Mouse (Mus musculus): ENCODE data around the gene Azin2.
A peak's percentile ranks its signal among the peaks of the same experiment; 100 is the strongest.

The Azin2 gene

DNA sequence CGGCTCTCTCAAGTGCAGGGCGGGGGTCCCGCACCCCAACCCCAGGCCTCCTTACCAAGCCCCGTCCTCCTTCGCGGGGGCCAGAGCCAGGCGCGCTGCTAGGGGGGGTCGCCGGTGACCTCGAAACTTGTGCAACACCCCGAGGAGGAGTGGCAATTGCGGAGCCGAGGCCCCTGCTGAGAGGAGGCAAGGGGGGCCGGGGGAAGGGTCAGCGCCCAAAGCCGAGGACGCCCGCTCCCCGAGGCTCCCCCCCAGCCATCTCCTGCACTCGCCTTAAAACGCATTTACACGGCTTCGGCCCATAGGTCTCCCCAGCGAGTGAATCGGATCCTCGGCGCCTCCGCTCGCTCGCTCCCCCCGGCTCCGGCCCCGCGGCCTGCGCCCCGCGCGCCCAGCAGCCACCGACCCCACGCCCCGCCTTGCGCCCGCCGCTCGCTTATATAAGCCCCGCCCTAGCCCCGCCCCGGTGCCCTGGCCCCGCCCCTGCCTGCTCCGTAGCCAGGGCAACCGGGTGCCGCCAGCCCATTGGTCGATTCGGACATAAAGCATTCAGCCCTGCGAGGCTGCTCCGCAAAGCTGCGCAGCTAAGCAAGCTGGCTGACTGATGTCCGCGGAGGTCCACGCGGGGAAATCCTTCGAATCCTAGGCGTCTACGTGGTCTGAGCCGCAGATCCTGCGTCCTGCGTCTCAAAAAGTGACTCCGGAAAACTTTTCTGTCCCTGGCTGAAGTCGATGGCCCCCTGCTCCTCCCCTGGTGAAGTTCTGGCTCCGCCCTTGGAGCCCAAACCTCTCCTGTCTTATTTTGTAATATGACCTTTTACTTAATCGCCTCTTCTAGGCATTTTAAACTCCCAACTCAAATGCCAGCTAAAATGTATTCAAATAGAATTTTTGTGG, at the start of gene Azin2:
TSS of gene Azin2 (minus strand) at position 414 of the 897 bp plus-strand sequence.
- DNase-seq (ENCODE audit: low spot score): peak; percentile 96

DNA sequence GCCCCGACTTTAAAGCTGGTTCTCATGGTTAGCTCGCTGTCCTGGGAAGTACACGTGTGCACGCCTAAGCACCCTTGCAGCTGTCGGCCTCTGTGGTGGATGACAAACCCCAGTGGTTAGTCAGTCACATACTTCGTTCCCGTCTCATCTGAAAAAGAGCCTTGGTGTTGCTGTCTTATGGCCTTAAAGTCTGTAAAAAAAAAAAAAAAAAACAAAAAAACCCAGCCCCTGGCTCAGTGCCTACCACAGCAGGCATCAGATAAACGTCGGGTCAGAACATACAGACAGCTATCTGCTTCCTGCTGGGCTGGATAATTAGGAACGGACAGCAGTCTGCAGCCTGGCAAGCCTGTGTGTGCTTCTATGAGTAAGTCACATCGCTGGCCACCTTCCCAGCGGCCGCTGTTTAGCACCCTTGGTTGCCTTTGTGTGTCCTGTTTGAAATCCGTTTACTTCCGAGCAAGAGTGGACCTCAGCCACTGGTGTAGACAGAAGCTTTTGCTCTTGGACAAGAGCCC, 49.4 kb upstream of the Azin2 start:
- DNase-seq (ENCODE audit: low spot score): no peak

DNA sequence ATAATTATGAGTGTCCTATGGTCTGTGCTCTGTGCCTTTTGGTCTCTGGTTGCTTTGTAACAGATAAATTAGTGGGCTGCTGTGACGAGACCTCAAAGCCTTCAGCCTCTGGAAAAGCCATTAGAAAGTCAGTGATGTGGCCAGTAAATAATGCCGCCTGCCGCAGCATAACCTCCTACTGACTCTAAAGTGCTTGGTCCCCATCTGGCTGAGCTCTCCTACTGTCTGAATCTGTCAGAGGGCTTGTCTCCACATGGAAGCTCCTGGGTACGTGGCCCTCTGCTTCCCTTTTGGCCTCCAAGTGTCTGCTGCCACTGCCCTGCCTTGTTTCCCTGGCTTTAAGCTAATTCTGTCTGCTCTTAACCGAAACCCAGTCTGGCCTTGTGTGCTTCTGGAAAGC, 47.3 kb upstream of the Azin2 start:
- DNase-seq (ENCODE audit: low spot score): no peak

DNA sequence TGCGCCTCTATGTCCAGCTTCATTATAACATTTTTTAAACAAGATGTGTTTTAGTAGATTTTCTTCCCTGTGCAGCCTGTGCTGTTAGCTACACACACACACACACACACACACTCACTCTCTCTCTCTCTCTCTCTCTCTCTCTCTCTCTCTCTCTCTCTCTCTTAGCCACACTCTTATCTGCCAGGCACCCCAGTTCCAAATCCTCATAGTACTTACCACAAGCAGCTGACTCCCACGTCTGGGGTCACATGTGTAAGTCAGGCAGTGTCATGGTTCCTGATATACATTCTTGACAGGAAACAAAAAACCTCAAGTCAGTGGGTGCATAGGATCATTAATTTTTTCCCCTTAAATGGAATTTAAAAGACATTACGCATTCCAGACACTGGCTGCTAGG, 46.4 kb upstream of the Azin2 start:
- no peak for DNase-seq (ENCODE audit: low spot score)

DNA sequence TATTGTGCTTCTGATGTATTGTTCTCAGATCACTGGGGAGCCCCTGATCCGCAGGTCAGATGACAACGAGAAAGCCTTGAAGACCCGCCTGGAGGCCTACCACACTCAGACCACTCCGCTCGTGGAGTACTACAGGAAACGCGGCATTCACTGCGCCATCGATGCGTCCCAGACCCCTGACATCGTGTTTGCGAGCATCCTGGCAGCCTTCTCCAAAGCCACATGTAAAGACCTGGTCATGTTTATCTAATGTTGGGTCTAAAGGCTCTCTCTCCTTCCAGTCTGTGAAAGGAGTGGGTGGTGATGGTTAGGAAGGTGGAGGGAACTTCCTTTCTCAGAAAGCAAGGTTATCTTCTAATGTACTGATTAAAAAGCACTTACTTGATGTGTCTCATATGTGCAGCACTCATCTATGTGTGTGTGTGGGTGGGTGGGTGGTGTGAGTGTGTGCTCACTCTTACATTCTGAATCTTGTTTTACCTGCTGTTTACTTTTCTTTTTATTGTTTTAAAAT, 45.8 kb upstream of the Azin2 start:
- DNase-seq (ENCODE audit: low spot score): no peak

DNA sequence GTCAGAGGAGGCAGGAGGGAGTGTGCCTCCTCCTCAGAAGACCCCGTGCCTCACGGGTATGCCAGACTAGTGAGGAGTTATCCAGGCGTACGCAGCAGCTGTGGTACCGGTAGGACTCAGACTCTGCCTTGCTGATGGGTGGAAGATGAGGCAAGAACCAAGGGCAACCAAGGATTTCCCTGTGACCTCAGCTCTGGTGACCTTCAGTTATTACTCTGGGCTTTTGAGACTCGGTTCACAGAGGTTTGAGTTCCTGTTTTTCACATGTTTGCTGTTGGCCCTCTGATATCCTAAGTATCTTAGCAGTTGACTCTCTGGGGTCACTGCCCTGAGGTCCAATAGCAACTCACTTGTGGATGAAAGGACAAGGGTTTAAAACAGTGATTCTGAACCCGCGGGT, 41.5 kb upstream of the Azin2 start:
- DNase-seq (ENCODE audit: low spot score): no peak

DNA sequence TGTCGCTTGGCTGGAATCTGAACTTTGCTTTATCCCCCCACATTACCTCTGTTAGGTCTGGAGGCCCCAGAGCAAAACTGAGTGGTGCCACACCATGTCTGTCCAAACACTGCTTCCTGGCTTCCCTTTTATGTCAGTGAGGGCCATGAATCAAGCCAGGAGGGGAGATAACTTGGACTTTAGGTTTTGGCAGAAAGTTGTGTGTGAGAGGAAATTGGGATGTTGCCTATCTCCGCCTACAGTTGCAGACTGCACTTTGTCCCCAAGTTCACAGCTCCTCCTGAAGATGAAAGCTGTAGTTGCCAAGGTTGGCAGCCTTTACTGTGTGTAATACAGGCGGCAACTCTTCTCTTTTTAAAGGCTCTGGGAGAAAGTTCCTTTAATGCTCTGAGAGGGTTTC, 38.5 kb upstream of the Azin2 start:
- DNase-seq (ENCODE audit: low spot score): no peak

DNA sequence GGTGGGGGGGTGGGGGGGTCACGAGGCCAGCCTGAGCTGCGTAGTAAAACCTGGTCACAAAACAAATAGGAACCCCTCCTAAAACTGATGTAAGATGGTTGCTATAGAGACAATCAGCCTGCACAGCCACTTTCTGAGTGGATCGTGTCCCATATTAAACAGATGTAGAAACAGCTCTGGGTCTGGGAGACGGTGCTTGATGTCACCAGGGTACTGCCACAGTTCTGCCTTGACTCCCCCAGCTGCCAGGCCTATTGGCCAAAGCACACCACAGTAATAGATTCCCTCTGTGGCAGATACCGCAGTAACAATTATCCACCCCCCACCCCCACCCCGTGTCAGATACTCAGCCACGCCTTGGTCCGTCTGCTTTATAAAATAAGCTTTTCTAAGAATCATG, 36.2 kb upstream of the Azin2 start:
- DNase-seq (ENCODE audit: low spot score): no peak

DNA sequence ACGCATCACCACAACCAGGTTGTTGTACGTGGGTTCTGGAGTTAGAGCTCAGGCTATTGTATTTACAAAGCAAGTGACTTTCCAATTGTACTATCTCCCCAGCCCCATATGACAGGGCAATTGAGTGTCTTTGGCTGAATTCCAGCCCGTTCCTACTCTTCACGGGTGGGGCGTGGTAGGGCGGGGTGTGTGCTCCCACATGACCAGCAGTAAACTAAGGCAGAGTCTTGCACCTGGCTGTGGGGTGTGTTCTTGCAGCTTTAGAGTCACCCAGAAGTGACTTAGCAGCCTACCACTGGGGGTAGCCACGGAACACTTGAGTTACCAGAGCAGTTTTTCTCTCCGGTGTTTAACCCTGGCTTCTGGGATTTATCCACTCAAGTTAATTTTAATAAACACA, 35.0 kb upstream of the Azin2 start:
- no peak for DNase-seq (ENCODE audit: low spot score)

DNA sequence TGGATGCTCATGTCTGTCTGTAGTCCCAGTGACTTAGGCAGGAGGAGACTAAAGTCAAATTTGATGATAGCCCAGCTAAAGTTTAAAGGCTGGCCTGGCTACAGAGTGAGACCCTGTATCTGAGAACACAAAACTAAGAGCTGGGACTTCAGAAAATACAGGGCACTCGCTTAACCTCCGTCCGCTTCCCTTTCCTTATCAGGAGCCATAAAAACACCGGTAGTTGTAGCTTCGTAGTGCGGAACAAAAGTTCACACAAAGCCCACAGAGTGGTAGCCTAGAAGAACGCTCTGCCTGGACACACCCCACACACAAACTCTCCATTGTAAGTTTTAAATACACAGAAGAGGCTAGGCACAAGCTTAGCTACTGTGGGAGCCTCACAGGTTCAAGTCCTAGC, 33.0 kb upstream of the Azin2 start:
- DNase-seq (ENCODE audit: low spot score): no peak

DNA sequence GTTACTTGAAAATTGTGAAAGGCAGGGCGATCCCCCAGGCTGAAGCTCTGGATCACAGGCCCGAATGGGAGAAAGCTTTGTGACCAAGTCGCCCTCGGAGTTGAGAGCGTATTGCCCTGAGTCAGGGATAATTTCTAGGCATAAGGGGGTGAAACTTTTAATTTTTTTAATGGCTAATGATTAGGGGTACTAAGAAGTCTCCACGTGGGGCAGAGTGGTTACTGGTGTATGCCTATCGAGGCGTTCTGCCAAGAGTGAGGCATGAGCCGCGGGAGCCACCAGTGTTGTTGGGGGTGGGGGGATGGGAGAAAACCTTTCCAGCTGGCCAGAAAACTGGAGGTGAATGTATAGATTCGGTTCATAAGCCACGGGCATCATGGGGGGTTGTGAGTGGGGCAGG, 31.4 kb upstream of the Azin2 start:
- DNase-seq (ENCODE audit: low spot score): peak; percentile 44

DNA sequence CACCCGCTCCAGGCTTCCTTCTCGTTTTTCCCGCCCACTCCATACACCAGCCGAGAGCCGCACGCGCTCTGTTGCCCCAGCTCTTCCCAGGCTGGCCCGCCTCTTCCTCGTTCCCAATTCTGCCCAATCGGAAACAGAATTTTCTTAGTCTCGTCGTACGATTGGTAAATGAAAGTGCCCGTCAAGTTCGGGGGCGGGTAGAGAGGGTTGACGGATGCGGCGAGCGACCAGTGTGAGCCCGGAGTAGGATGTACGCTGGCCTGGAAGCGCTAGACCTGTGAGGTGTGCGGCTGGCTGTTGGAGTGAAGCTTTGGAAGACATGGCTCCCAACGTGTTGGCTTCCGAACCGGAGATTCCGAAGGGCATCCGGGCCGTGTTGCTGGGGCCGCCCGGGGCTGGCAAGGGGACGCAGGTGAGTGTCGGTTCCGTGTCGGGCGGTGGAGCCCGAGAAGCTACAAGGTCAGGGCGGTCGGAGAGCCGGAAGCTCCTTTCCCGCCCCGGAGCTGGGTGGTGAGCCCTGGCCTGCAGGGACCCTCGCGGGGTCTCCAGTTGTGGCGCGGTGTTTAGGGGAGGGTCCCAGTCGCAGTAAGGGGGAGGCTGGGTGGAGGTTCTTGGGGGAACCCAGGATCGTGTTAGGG, 30.9 kb upstream of the Azin2 start:
- DNase-seq (ENCODE audit: low spot score): peak; percentile 98

DNA sequence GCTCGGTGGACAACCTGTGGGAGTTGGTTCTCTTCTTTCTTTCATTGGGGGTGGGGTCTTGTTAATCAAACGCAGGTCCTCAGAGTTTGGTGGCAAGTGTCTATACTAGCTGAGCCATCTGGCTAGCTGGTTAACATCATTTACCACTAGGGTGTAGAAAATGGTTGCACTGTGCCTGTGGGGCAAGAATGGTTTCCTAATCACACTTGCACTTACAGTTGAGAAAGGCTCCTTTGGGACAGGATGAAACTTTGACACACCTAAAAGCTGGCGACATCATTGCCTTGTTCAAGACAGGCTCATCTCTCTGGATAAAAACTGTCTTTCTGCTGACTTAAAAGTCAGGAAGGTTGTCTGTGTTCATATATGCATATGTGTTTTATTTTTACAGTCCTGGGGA, 29.9 kb upstream of the Azin2 start:
- DNase-seq (ENCODE audit: low spot score): no peak

DNA sequence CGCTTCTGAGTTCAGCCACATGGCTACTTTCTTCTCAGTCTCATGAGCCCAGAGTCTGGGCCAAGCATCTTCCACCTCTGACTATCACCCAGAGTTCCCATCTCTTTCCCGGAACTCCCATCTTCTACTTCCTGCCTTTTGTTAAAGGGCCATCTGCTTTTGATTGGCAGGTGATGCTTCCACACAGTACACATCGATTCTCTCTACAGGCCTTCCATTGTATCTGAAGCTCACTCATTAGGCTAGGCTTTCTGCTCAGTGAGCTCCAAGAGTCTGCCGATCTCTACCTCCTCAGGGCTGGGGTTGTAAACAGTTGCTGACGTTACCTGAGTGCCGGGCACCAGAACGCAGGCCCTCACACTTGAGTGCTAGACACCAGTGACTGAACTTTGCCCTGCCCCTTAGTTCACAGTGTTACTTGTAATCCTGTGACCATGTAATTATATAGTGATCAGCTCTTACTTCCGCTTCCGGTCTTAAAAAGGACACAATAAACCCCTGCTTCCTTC, 29.3 kb upstream of the Azin2 start, which contains the start of gene Ak2:
TSS of gene Ak2 (plus strand) at position 459 of the 509 bp plus-strand sequence.
- DNase-seq (ENCODE audit: low spot score): no peak

DNA sequence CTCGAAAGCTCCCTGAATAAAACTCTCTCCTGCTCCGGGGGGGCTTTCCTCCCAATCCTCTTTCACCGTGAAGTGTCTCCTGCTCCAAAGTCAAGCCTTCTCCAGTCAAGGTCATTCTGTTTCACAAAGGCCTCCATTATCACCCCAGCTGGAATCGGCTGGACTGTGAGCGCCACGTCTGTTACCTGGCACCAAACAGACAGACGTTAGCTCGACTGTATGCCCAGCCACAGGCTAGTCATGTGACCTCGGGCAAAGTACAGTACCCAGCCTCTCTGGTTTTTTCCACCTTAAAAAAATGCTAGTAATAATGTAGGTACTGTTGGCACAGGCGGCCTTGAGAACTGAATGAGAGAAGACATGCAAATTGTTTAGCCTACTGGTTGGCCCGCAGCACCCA, 27.4 kb upstream of the Azin2 start:
- no peak for DNase-seq (ENCODE audit: low spot score)

DNA sequence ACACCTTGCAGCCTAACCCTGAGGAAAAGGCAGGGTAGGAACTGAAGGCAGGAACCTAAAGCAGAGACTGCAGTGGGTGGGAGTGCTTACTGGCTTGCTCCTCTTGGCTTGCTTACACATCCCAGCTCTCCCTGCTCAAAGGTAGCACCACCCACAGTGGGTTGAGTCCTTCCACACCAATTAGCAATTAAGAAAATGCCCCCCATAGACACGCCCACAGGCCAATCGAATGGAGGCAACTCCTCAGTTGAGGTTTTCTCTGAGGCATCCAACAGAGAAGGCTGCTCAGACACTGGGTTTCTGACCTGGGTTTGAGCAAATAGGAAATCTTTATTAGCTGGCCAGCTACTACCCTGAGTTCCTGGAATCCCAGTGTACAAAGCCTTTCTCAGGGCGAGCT, 26.7 kb upstream of the Azin2 start:
- no peak for DNase-seq (ENCODE audit: low spot score)

DNA sequence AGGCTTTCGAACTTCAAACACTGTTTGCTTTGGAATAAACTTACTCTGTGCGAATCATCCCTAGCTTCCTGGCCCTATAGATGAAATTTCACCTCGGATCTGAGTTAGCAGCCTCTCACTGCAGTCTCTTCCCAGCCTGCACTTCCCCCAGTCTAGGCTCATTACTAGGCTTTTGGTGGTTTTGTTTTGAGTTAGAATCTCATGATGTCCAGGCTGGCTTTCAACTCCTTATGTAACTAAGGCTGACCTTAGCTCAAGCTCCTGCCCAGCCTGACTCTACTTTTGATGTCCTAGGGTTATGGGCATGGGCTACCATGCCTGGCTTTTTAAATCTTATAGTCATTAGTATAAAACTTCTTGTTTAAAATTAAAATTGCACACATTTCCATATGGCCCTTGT, 22.4 kb upstream of the Azin2 start:
- DNase-seq (ENCODE audit: low spot score): no peak

DNA sequence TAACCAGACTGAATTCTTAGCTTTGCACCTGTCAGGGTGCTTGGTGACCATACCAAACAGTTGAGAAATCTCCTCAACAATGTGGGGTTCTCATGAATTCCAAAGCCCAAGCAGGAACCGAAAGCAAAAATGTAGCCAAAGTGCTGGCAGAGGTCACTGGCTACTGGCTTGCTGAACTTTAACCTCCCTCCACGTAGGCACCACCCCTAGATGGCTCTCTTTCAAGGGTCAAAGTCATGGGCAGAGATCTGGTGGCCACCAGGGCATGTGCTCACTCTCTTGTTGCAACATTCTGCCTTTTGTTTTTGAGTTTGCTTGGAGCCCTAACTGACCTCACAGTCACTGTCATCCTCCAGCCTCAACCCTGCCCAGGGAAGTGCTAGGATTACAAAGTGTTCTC, 21.4 kb upstream of the Azin2 start:
- DNase-seq (ENCODE audit: low spot score): no peak

DNA sequence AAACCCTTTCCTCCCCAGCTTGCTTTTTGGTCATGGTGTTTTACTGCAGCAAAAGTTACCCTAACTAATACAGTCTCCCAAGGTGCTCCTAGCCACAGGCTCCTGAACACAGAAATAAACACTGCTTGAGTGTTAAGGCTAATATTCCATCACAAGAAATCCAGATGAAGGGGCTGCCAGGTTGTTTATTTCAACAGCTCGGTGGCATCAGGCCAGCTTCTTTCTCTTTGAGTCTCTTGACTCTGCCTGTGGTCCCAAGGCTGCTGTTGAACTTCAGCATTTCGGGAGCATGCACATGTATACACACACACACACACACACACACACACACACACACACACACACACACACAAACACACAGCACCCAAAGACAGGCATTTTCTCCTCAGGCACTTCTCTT, 20.9 kb upstream of the Azin2 start:
- DNase-seq (ENCODE audit: low spot score): no peak

DNA sequence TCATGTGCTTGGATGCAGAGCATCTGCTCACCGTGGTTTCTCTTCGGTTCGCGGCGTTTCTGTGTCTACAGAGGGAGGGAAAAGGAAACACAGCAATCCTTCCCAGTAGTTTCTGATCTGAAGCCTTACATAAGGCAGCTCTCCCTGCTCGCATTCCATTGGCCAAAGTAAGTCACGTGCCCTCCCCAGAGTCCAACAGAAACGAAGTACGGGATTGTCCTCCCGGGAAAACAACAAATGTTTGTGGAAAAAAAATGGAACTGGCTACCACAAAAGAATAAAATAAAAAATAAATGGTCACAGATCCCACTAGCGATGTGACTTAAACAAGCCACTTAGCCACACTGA, 19.6 kb upstream of the Azin2 start:
- no peak for DNase-seq (ENCODE audit: low spot score)

DNA sequence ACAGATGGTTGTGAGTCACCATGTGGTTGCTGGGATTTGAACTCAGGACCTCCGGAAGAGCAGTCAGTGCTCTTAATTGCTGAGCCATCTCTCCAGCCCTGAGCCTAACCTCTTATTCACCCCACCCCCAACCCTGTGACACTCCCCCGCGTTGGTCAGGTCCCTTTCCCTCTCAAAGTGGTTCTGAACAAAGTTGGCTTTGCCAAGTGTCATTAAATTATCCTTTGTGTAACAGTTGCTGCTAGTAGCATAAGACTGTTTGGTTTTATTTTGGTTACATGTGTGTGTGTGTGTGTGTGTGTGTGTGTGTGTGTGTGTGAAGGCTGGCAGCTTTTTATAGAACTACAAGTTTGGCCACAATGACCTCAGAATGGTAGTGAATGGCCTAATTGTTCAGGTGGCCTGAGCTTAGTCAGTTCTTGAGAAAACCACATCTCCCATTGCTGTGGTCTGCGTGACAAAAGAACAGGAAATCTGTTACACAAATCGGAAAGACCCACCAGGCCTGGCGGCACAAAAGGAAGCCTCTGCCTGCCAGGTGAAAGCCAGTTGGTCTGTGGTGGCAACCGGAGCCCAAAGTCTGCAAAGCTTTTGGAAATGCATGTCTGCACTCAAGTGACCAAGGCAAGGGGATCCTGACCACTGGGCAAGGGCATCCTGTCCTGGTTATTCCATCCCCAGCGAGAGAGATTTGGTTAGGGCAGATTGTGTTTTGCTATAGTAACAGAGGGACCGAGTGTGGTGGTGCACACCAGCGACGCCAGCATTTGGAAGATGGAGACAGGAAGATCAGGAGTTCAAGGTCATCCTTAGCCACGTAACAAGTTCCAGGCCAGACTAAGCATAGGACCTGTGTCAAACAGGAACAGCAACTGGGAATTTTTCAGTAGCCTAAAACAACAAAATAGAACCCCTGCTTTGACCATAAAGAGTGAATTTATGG, 18.9 kb upstream of the Azin2 start:
- no peak for DNase-seq (ENCODE audit: low spot score)

DNA sequence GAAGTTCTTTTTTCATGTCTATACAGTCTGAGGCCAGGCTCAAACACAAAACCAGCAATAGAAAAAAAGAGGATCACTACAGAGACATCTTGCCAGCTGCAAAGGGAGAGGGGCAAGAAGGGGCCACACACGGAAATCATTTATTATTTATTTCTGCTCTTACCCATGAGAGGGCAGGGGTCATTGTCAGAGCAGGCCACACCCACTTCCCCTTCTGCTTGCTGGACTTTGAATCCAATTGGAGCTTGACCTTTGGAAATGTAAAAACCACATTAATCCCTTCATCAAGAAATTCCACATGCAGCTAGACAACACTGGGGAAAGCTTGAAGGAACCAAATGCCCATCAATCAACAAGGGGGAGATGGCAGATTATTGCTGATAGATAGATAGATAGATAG, 16.4 kb upstream of the Azin2 start:
- no peak for DNase-seq (ENCODE audit: low spot score)
